Mouse (Mus musculus) small intestine, adult 2 months (tissue): ENCODE results near the gene Dusp10. TPM values are rescaled to one million over a fixed set of nuclear protein-coding genes. Genes with fewer than 3 reads are reported as not detected.

Experiments
- H3K27ac ChIP-seq: fragments of 200-500 bp; 2 replicates; pipeline ENCODE4 v1.5.1; 2012; ENCODE audit warnings: low read depth, low read length, control low read depth, inconsistent platforms; ENCODE audit not compliant: insufficient read depth
- H3K27me3 ChIP-seq: fragments of 200-500 bp; 2 replicates; pipeline ENCODE4 v1.6.1; 2012; ENCODE audit warnings: mild to moderate bottlenecking, moderate library complexity, low read length, inconsistent platforms; ENCODE audit not compliant: control insufficient read depth, insufficient read depth
- H3K36me3 ChIP-seq: fragments of 200-500 bp; 2 replicates; pipeline ENCODE4 v1.6.1; 2012; ENCODE audit warnings: mild to moderate bottlenecking, low read length, control low read depth, inconsistent platforms; ENCODE audit not compliant: control insufficient read depth, insufficient read depth
- H3K4me1 ChIP-seq: fragments of 200-500 bp; 2 replicates; pipeline ENCODE4 v1.6.1; 2012; ENCODE audit warnings: low read length, inconsistent platforms, mixed read lengths; ENCODE audit not compliant: control insufficient read depth, insufficient read depth, insufficient read length
- H3K4me3 ChIP-seq: fragments of 200-500 bp; 2 replicates; pipeline ENCODE4 v1.5.1; 2012; ENCODE audit warnings: low read depth, mild to moderate bottlenecking, control low read depth, inconsistent platforms, low read length, moderate library complexity
- CTCF ChIP-seq: fragments of 200-500 bp; IDR thresholded peaks from 2 replicates; pipeline ENCODE4 v1.5.1; 2012; ENCODE audit warnings: low read depth, mild to moderate bottlenecking, control low read depth, inconsistent platforms, low read length, moderate library complexity, mixed read lengths; ENCODE audit not compliant: insufficient replicate concordance, insufficient read length; ENCODE audit errors: extremely low read depth
- POLR2A ChIP-seq: fragments of 200-500 bp; IDR thresholded peaks from 2 replicates; pipeline ENCODE4 v1.6.1; 2012; ENCODE audit warnings: low read depth, mild to moderate bottlenecking, control low read depth, inconsistent platforms, low read length, moderate library complexity
- WGBS: fragments of 180-500 bp; shearing (Covaris S2); methylation state at CpG from one replicate; pipeline ENCODE4 v1.1.7; 2018; 5-methylcytosine and 5-hydroxymethylcytosine counted together
- polyA plus RNA-seq: library from polyadenylated mRNA; depleted of rRNA; stranded (reverse); fragments of >200 nt; gene quantifications from 2 replicates; pipeline ENCODE4 v1.2.3, GENCODE M21; 2012

Dusp10 gene
- polyA plus RNA-seq, 1 experiment: 26.9 TPM

DNA sequence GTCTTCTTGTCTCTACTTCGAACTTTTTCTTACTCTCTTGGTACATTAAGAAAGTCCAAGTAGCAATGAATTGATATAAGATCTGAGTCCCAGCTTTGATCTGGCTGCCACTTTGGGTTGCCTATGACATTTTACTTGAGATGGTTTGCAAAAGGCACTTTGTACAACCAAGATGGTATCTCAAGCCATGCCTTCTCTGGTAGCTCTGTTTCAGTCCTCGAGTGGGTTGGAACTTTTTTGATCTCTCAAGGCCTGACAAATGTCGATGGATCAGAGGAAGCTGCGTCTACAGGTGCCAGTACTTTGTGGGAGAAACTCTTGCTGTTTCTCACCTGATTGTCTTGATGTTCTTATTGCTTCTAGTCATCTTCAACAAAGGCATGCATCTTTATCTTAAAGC lies 24.7 kb downstream of the Dusp10 start:
- H3K27ac ChIP-seq: no peak overlapping the region
- 86% methylated on average over 4 of the region's 4 CpGs for WGBS
- H3K4me1 ChIP-seq: peaks cover 4% of the 10 kb centered on the region; the same call in 1 of the 2 replicates
- peaks cover 2% of the 10 kb centered on the region; the same call in 1 of the 2 replicates for H3K36me3 ChIP-seq
- no peak overlapping the region for H3K4me3 ChIP-seq
- TF ChIP-seq POLR2A: no peak
- no peak for TF ChIP-seq CTCF
- H3K27me3 ChIP-seq: no peaks in the 10 kb centered on the region

DNA sequence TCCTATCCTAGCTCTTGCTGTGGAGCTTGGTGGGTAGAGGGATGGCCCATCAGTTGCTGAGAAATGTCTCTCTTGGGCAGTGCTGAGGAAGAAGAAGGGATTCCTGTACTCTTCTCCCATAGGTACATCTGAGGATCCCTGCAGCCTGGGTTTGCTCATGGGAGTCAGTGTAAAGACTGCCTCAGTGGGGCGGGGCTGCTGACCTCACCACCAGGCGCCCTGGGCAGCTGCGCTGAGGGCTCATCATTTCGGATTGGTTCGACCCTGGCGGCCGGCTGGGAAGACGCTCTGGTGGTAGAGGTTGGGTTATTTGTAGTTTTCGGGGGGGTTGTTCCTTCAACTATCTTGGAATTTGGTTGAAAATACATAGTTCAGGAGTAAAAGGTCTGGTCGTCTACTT lies 26.2 kb downstream of the Dusp10 start:
- Histone ChIP-seq H3K27me3 (no peaks in the 10 kb centered on the region), H3K27ac (no peak overlapping the region), H3K36me3 (peaks cover 2% of the 10 kb centered on the region; the same call in 1 of the 2 replicates), H3K4me1 (peaks cover 4% of the 10 kb centered on the region; the same call in 1 of the 2 replicates), H3K4me3 (no peak overlapping the region)
- WGBS: 85% methylated on average over 10 of the region's 10 CpGs
- TF ChIP-seq POLR2A (no peak), CTCF (no peak)

DNA sequence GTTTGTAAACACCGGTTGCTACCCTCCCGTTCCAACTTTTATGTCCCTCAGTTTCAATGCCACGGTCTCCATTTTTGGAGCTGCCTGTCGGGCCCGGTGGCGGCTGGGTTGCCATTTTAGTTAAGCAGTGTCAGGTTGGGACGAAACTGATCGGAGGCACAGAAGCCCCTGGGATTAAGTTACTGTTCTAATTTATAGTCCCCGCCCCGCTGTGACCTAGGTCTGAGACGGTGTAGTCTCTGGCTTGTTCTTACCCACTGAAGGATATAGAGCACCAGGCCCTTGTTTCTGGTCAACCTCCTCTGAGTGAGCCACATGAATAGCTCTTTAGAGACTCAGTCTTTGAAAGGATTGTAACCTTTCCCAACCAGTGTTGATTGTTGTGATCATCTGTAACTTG lies 27.1 kb downstream of the Dusp10 start:
- Histone ChIP-seq H3K36me3 (peaks cover 2% of the 10 kb centered on the region; the same call in 1 of the 2 replicates), H3K4me3 (no peak overlapping the region), H3K27ac (no peak overlapping the region; the same call in 1 of the 2 replicates), H3K27me3 (no peaks in the 10 kb centered on the region), H3K4me1 (no peaks in the 10 kb centered on the region)
- WGBS: 84% methylated on average over 11 of the region's 11 CpGs
- TF ChIP-seq CTCF (no peak), POLR2A (no peak)

DNA sequence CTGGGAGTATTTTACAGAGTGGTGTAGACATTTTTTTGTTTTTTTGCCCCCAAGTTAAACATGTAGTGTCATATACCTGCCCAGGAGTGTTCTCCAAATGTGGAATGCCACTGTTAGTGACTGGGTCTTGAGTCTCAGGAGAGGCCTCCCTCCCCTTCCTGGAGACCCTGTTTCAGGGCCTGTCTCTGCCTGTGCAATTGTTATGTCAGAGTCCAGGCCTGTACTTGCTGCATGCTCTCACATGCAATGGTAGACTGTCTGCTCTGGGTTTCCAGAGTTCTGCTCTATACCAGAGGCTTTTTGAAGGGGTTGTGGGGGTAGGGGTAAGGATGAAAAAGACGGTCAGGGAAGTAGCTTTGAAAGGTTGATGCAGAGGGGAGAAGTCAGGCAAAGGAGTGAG lies 27.8 kb downstream of the Dusp10 start:
- no peak overlapping the region for H3K4me3 ChIP-seq
- no peak overlapping the region; the same call in 1 of the 2 replicates for H3K27ac ChIP-seq
- H3K4me1 ChIP-seq: no peaks in the 10 kb centered on the region
- H3K36me3 ChIP-seq: peaks cover 2% of the 10 kb centered on the region; the same call in 1 of the 2 replicates
- WGBS: 80% methylated on average over 1 of the region's 1 CpGs
- TF ChIP-seq CTCF (no peak), POLR2A (no peak)
- no peaks in the 10 kb centered on the region for H3K27me3 ChIP-seq

DNA sequence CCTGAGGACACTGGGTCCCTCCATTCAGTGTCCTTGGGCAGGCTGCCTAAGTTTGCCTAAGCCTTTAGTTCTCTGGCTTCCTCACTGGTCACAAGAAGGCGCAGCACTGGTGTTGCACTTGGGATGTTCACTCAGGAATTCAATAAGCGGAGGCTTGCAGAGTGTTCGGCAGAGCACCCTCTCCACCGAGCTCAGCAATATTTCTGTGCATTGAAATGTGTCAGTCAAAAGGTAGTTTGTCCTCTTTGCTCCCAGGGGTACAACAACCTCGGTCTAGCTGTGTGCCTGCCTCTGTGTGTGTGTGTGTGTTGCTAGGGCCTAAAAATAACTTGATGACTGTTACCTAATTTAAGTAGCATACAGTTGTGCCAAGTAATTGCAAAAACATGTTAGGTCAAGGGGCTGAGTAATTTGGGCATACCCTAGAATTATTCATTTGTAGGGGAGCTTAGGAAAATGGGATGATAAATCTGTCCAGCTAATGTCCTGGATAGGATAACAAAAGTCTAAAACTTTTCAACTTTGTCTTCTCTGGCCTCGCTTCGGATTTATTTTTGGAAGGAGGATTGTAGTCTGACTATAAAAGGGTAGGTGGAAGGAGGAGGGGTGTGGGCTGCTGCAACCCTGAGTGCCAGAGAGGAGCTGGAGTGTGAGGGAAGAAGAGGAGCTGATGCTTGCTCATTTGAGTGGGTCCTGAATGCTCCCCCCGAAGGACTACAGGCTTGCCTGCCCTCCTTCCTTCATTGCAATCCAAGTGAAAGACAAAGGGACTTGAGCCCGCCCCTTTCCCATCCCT lies 28.9 kb downstream of the Dusp10 start:
- H3K4me3 ChIP-seq: no peak overlapping the region

DNA sequence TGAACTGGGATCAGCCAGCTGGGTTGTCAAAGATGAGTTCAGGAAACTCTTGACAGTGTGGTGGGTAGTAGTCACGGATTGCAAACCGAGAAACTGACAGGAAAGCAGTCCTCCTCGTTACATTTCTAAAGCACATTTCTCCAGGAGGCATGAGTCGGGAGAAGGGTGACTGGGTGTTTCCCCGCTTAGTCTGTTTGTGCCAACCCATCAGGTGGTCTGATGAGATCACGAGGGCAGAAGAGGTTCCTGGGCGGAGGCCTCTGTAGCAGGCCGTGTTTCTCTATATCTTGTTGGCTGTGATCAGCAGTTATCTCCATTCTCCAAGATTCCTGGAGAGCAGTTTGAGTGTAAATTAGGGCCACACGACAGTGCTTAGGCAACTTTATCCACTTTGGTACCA lies 29.6 kb downstream of the Dusp10 start:
- Histone ChIP-seq H3K36me3 (peaks cover 2% of the 10 kb centered on the region; the same call in 1 of the 2 replicates), H3K27me3 (no peaks in the 10 kb centered on the region), H3K4me3 (no peak overlapping the region), H3K4me1 (no peaks in the 10 kb centered on the region), H3K27ac (no peak overlapping the region)
- WGBS: 75% methylated on average over 9 of the region's 9 CpGs
- TF ChIP-seq CTCF: no peak
- no peak for TF ChIP-seq POLR2A

More for the DNA sequence above, 28.9 kb downstream of the Dusp10 start:
- H3K27ac ChIP-seq: peak overlapping the region; percentile 11
- no peaks in the 10 kb centered on the region for H3K4me1 ChIP-seq
- no peaks in the 10 kb centered on the region for H3K27me3 ChIP-seq
- WGBS: 73% methylated on average over 9 of the region's 9 CpGs
- TF ChIP-seq CTCF (no peak), POLR2A (no peak)
- H3K36me3 ChIP-seq: peaks cover 2% of the 10 kb centered on the region; the same call in 1 of the 2 replicates

DNA sequence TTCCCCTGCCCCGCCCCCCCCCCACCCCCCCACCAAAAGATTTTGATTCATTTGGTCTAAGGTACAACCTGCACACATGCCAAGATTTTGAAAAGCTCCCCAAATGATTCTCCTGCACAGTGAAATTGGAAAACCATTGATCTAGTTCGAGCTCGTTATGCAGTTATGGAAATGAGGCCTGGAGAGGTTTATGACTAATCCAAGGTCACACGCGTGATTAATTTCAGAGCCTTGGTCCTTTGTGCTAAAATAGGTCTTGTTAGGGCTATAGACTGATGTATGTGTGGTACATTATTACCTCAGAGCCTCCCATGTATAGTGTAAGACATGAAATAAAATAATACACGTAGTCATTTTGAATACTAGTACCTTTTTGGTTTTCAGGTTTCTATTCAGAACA lies 30.3 kb downstream of the Dusp10 start:
- WGBS: 74% methylated on average over 6 of the region's 6 CpGs
- TF ChIP-seq CTCF (no peak), POLR2A (no peak)
- no peak overlapping the region for H3K27ac ChIP-seq

More for the DNA sequence above, 30.3 kb downstream of the Dusp10 start:
- Histone ChIP-seq H3K36me3 (no peaks in the 10 kb centered on the region), H3K4me1 (peaks cover 2% of the 10 kb centered on the region; the same call in 1 of the 2 replicates), H3K4me3 (no peak overlapping the region), H3K27me3 (no peaks in the 10 kb centered on the region)
